Mouse (Mus musculus) heart, embryonic 12.5 days (tissue): ENCODE measurements around the gene Ptges. TPM values are rescaled to one million over a fixed set of nuclear protein-coding genes. Genes with fewer than 3 reads are reported as not detected.

Experiments
- ATAC-seq: fragments of 200-750 bp; cut with Nextera tagmentation; 2 replicates; pipeline ENCODE4 v1.8.0; 2017; ENCODE audit warnings: moderate TSS enrichment, moderate library complexity; ENCODE audit not compliant: insufficient number of reproducible peaks, low FRiP score
- H3K27ac ChIP-seq: fragments of 300-500 bp; sonication (generic); 2 replicates; pipeline ENCODE4 v1.5.1; 2016; ENCODE audit warnings: mild to moderate bottlenecking, moderate library complexity; ENCODE audit not compliant: poor library complexity, severe bottlenecking
- H3K27me3 ChIP-seq: fragments of 300-500 bp; sonication (generic); replicated peaks from 2 replicates; pipeline ENCODE4 v1.6.1; 2016; ENCODE audit warnings: mild to moderate bottlenecking, moderate library complexity
- H3K36me3 ChIP-seq: fragments of 300-500 bp; sonication (generic); 2 replicates; pipeline ENCODE4 v1.6.1; 2016; ENCODE audit warnings: mild to moderate bottlenecking, moderate library complexity
- H3K4me1 ChIP-seq: fragments of 300-500 bp; sonication (generic); replicated peaks from 2 replicates; pipeline ENCODE4 v1.6.1; 2016; ENCODE audit warnings: mild to moderate bottlenecking
- H3K4me2 ChIP-seq: fragments of 300-500 bp; sonication (generic); 2 replicates; pipeline ENCODE4 v1.6.1; 2016; ENCODE audit warnings: mild to moderate bottlenecking, moderate library complexity
- H3K4me3 ChIP-seq: fragments of 300-500 bp; sonication (generic); 2 replicates; pipeline ENCODE4 v1.5.1; 2016; ENCODE audit warnings: mild to moderate bottlenecking
- H3K9ac ChIP-seq: fragments of 300-500 bp; sonication (generic); 2 replicates; pipeline ENCODE4 v1.6.1; 2016; ENCODE audit warnings: mild to moderate bottlenecking, moderate library complexity
- H3K9me3 ChIP-seq: fragments of 300-500 bp; sonication (generic); replicated peaks from 2 replicates; pipeline ENCODE4 v1.6.1; 2016; ENCODE audit warnings: mild to moderate bottlenecking, moderate library complexity
- WGBS: fragments of 180-500 bp; shearing (Covaris S2); methylation state at CpG from one replicate; pipeline ENCODE4 v1.1.7; 2016; 5-methylcytosine and 5-hydroxymethylcytosine counted together
- polyA plus RNA-seq: library from polyadenylated mRNA; unstranded; fragments of >200 nt; fragmentation: Nextera tagmentation; extraction: Ambion mirVana; gene quantifications from 2 replicates; pipeline ENCODE4 v1.2.1, GENCODE M21; 2016

Ptges gene
- polyA plus RNA-seq, 1 experiment from 2014 or later = 4.3 TPM

GRCm38 (mm10) chr2:30850581-30850980 lies 79.1 kb downstream of the Ptges start:
- peaks cover 78% of the 10 kb centered on the region for H3K4me1 ChIP-seq
- H3K36me3 ChIP-seq = no peaks in the 10 kb centered on the region
- 13% methylated on average over 6 of the region's 6 CpGs for WGBS
- H3K4me3 ChIP-seq = no peak overlapping the region; the same call in 1 of the 2 replicates
- H3K4me2 ChIP-seq = 0 out of 2 replicates have a peak overlapping the region, but pooled peaks have one; percentile 9
- 0 out of 2 replicates have a peak overlapping the region, but pooled peaks have one; percentile 42 for H3K9ac ChIP-seq
- H3K9me3 ChIP-seq = no peaks in the 10 kb centered on the region
- no peaks in the 10 kb centered on the region for H3K27me3 ChIP-seq
- no peak for ATAC-seq
- H3K27ac ChIP-seq = peak overlapping the region; percentile 28; the same call in 1 of the 2 replicates

- Histone ChIP-seq H3K27ac (peak overlapping the region; percentile 87; the same call in 1 of the 2 replicates), H3K4me1 (peaks cover 67% of the 10 kb centered on the region), H3K9me3 (no peaks in the 10 kb centered on the region), H3K36me3 (no peaks in the 10 kb centered on the region), H3K4me3 (no peak overlapping the region), H3K27me3 (0 out of 2 replicates have a peak, but pooled peaks cover 4% of the 10 kb centered on the region), H3K4me2 (no peak overlapping the region), H3K9ac (no peak overlapping the region)
- no peak for ATAC-seq
- 65% methylated on average over 8 of the region's 8 CpGs for WGBS
Measured at GRCm38 (mm10) chr2:30848184-30848583, 81.5 kb downstream of the Ptges start.

- peak overlapping the region; percentile 98 for H3K9ac ChIP-seq
- peak overlapping the region; percentile 82 for H3K4me3 ChIP-seq
- 0 out of 2 replicates have a peak, but pooled peaks cover 4% of the 10 kb centered on the region for H3K27me3 ChIP-seq
- H3K9me3 ChIP-seq = no peaks in the 10 kb centered on the region
- ATAC-seq = peak; percentile 46; the same call in 1 of the 2 replicates
- 11% methylated on average over 6 of the region's 6 CpGs for WGBS
- peaks cover 65% of the 10 kb centered on the region for H3K4me1 ChIP-seq
- peak overlapping the region; percentile 82 for H3K4me2 ChIP-seq
- no peaks in the 10 kb centered on the region for H3K36me3 ChIP-seq
- peak overlapping the region; percentile 87 for H3K27ac ChIP-seq
Measured at GRCm38 (mm10) chr2:30846723-30847122, 82.9 kb downstream of the Ptges start.

GRCm38 (mm10) chr2:30846236-30846635 lies 83.4 kb downstream of the Ptges start:
- H3K4me2 ChIP-seq = peak overlapping the region; percentile 82
- peak overlapping the region; percentile 98 for H3K9ac ChIP-seq
- peak overlapping the region; percentile 82 for H3K4me3 ChIP-seq
- ATAC-seq = no peak
- H3K36me3 ChIP-seq = no peaks in the 10 kb centered on the region
- 54% methylated on average over 8 of the region's 8 CpGs for WGBS
- peaks cover 60% of the 10 kb centered on the region for H3K4me1 ChIP-seq
- peak overlapping the region; percentile 87 for H3K27ac ChIP-seq
- no peaks in the 10 kb centered on the region for H3K9me3 ChIP-seq
- 0 out of 2 replicates have a peak, but pooled peaks cover 4% of the 10 kb centered on the region for H3K27me3 ChIP-seq

GRCm38 (mm10) chr2:30845152-30846070 lies 84.3 kb downstream of the Ptges start:
- H3K4me2 ChIP-seq = peak overlapping the region; percentile 82
- H3K9me3 ChIP-seq = no peaks in the 10 kb centered on the region
- WGBS = under 1% methylated on average over 72 of the region's 80 CpGs
- no peaks in the 10 kb centered on the region for H3K36me3 ChIP-seq
- H3K9ac ChIP-seq = peak overlapping the region; percentile 98
- 0 out of 2 replicates have a peak, but pooled peaks cover 4% of the 10 kb centered on the region for H3K27me3 ChIP-seq
- H3K27ac ChIP-seq = peak overlapping the region; percentile 87
- H3K4me3 ChIP-seq = peak overlapping the region; percentile 82
- ATAC-seq = 0 out of 2 replicates have a peak, but pooled peaks have one; percentile 20
- H3K4me1 ChIP-seq = peaks cover 51% of the 10 kb centered on the region

- 12% methylated on average over 10 of the region's 10 CpGs for WGBS
- Histone ChIP-seq H3K9ac (peak overlapping the region; percentile 53), H3K4me1 (peaks cover 37% of the 10 kb centered on the region), H3K4me3 (peak overlapping the region; percentile 2; the same call in 1 of the 2 replicates), H3K27me3 (0 out of 2 replicates have a peak, but pooled peaks cover 4% of the 10 kb centered on the region), H3K27ac (peak overlapping the region; percentile 80), H3K36me3 (no peaks in the 10 kb centered on the region), H3K9me3 (no peaks in the 10 kb centered on the region), H3K4me2 (peak overlapping the region; percentile 49)
- ATAC-seq = no peak; the same call in 1 of the 2 replicates
Measured at GRCm38 (mm10) chr2:30842615-30843014, 87.0 kb downstream of the Ptges start.

Other genes starting within 250 kb of the Ptges start
- gene 1700001O22Rik, start 126.2 kb downstream of the Ptges start, polyA plus RNA-seq = 1.0 and 2.2 TPM in 2 replicates
- gene Ntmt1, start 122.0 kb downstream of the Ptges start, polyA plus RNA-seq = 77.2 and 78.8 TPM in 2 replicates
- gene Asb6, start 99.5 kb downstream of the Ptges start, polyA plus RNA-seq = 24.2 and 25.5 TPM in 2 replicates
- 58.8 and 63.9 TPM in 2 replicates for gene Prrx2, start 94.9 kb downstream of the Ptges start, polyA plus RNA-seq
- gene Tor1b, start 23.1 kb upstream of the Ptges start, polyA plus RNA-seq = 25.1 and 25.8 TPM in 2 replicates
- 56.4 TPM in 2 replicates for gene Tor1a, start 38.1 kb upstream of the Ptges start, polyA plus RNA-seq
- gene BC005624, start 52.3 kb upstream of the Ptges start, polyA plus RNA-seq = 33.8 and 35.5 TPM in 2 replicates
- gene Usp20, start 52.4 kb upstream of the Ptges start, polyA plus RNA-seq = 27.4 and 27.9 TPM in 2 replicates
- gene Fnbp1, start 212.1 kb upstream of the Ptges start, polyA plus RNA-seq = 21.4 and 23.8 TPM in 2 replicates
- gene Gpr107, start 222.5 kb upstream of the Ptges start, polyA plus RNA-seq = 37.4 and 40.4 TPM in 2 replicates